Mouse (Mus musculus): ENCODE results near the gene Dram1.

The Dram1 gene

DNA sequence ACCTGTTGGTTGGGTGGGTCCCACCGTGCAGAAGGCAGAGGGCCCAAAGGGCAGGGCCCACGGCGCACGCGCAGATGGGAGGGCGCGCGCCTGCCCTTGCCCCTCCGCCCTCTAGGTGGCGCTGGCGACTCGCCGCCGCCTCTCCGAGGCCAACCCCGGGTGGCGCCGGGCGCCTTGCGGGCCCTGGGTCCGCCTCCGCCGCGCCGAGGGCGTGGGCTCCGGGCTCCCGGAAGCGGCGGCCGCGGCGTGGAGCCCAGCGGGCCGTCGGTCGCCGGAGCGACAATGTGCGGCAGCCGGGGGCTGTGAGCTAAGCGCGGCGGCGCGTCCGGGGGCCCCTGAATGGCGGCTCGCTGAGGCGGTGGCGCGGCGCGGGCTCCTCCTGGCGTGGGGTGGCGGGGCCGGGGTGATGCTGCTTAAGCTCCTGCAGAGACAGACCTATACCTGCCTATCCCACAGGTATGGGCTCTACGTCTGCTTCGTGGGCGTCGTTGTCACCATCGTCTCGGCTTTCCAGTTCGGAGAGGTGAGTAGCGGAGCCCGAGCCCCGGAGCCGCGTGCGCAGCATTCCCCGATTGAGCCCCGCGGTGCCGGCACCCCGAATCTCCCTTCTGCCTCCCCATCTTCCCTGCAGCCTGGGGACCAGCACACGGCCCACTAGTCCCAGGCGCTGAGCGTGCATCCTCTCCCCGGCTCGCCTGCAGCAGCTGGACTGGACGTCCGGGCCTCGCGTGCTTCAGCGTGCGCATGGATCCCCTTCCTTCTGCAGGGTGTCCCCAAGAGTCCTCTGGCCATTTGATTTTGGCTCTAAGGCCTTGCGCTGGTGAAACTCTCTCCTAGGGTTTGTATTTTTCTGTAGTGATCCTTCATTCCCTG is at the start of gene Dram1, which contains the start of gene Gnptab:
Gene Dram1, minus strand, starts transcription at position 68 of the 873 bp plus-strand sequence.
Gene Gnptab, plus strand, starts transcription at position 120 of the 873 bp plus-strand sequence.
- DNase-seq (ENCODE audit: low spot score) = peak; percentile 91

GRCm38 (mm10) chr10:88427998-88428397 is 49.1 kb upstream of the Dram1 start:
- DNase-seq (ENCODE audit: low spot score) = peak; percentile 59

DNA sequence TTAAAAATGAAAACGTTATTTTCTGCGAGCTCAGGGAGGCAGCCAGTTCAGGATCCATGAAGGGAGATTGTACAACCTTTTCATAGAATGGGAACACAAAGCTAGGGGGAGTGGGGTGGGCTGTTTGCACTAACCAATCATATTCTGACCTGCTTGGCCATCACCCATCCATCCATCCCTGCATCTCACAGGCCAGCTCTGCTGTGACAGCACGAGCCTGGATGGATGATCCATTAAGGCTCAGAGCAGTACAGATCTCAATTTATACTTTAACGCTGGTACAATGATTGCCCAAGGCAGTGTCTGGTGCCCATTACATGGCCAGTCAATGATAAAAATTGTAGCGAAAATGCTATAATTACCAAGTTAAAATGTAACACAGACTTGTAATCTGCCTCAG is 48.0 kb upstream of the Dram1 start:
- no peak for DNase-seq (ENCODE audit: low spot score)

DNA sequence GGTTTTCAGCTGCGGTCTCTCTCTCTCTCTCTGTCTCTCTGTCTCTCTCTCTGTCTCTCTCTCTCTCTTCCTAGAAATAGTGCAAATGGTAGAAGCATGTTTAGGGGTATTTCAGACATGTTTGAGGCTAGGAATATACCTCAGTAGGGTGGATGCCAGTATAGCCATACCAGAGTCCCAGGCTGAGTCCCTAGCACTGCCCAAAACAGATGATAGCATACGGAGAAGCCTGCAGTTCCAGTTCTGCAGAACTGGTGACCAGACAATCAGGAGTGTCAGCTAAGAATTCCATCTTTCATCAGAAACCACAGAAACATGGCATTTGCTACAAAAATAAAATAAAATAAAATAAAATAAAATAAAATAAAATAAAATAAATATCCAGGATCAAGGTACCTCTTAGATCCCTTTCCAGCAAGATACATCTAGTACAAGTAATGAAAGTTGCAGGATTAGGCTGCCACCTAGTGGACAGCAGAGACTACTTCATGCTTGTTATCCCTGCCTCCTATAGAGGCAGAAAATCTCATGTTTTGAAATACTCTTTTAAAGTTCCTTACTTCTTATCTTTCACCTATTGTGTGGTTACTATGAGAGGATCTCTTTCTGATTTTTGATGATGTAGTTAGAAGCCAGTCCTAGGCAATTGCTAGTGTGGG is 47.4 kb upstream of the Dram1 start:
- peak; percentile 53 for DNase-seq (ENCODE audit: low spot score)

GRCm38 (mm10) chr10:88420655-88421435 is 42.0 kb upstream of the Dram1 start:
- DNase-seq (ENCODE audit: low spot score) = no peak

- DNase-seq (ENCODE audit: low spot score) = no peak
Observed at GRCm38 (mm10) chr10:88420141-88420541, 41.3 kb upstream of the Dram1 start.

DNA sequence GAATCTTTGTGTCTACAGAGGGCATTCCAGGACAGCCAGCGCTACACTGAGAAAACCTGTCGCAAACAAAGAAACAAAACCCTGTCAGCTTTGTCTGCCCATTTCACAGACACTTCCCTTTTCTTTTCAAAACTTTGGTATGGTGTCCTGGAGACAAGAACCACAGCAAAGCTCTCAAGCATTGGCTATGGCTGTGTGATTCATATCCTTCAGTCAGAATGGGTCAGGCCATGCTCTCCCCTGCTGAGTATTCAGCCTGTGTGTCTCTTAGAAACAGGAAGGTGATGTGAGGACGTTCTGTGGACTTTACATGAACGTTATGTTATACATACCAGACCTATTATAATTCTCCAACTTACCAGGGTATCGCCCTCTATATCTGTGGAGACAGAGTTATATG is 38.8 kb upstream of the Dram1 start:
- DNase-seq (ENCODE audit: low spot score) = no peak

DNA sequence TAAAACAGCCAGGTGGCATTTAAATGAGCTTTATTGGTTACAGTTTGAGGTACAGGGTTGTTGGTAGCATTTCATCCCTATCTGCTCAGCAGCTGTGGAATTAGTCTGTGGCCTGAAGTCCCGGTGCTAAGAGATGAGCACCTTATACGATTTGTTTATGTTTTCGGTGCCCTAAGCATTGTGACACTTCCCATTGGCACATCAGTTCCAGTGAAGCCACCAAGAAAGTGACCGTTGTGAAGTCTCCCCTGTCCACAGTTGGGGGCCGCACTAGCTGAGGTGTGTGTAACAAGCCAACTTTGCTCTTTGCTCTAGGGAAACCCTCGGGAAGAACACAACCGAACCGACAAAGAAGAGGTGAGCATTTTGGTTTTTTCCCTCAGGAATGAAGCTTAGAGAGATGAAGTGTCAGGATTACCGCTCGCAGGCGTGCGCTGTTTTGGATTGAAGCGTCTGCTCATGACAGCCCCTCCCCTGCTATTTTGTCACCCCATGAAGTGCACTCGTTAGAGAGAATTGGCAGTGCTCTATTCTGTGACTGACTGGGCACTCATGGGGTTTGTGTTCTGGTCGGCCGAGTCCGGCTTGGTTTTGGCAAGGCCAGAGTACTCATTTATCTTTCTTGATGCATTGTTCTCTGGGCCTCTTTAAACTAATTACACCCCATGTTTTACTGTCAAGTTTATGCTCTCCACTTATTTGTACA is 33.6 kb upstream of the Dram1 start:
- no peak for DNase-seq (ENCODE audit: low spot score)

DNA sequence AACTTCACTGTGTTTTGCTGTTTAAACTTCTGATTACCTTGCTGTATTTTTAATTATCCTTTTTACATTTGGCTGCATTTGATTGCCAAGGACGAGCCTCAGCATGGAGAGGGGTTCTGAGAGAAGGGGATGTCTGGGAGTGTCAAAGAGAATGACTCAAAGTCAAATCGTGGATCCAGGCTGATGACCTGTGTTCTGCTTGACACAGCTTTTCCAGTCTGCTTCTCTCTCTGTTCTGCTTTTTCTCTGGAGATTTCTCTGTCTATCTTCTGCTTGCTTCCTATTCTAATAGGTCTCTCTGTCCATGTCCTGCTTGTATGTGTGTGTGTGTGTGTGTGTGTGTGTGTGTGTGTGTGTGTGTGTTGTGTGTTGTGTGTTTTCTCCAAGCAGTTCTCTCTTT is 30.9 kb upstream of the Dram1 start:
- DNase-seq (ENCODE audit: low spot score) = no peak

GRCm38 (mm10) chr10:88407875-88408631 is 29.2 kb upstream of the Dram1 start:
- DNase-seq (ENCODE audit: low spot score) = no peak

DNA sequence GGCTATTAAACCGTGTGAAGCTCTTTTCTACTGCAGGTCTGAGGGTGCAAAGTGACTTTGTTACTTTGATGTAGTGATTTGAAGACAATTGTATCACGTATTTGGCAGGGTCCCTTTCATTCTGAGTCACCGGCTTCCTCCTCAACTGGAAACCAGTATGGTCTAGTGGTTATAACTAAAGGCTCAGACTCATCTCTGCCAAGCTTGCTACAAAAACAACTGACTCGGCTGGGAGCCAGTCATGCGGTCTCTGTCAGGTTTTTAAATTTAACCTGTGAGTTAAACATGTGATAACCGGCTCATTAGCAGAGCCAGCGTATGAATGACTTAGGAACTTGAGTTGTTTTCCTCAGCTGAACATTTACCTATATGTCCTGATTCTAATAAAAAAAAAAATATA is 26.9 kb upstream of the Dram1 start:
- DNase-seq (ENCODE audit: low spot score) = peak; percentile 37

GRCm38 (mm10) chr10:88404220-88404619 is 25.3 kb upstream of the Dram1 start:
- no peak for DNase-seq (ENCODE audit: low spot score)

DNA sequence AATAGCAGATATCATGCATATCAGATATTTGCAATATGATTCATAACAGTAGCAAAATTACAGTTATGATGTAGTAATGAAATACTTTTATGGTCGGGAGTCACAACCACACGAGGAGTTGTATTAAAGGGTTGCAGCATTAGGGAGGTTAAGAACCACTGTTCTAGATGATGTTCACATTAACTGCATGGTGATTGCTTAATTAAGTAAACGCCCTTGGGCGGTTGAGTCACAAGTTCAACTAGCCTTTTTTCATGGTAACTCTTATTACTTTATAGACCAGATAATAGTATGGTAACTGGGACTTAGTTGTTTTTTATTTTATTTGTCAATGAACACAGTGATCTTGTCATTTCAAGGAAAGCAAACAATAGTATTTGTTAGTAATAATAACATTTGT is 24.1 kb upstream of the Dram1 start:
- DNase-seq (ENCODE audit: low spot score) = no peak

DNA sequence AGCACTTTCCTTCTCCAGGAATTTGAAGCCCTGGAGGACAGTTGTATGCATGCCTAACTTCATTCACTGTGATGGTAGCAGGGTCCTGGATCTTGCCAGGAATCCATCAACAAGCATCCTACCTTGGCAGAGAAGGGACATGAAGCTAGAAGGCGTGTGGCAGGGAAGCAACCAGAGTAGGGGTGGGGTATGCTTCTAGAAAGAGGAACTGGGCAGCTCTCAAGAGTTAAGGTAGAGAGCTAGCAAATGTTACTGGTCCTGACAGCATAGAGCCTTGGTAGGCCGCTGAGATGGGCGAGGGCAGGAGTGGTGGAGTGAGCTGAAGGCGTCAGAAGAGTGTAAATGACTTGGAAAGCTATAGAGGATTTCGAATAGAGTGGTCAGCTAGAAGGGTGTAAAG is 20.4 kb upstream of the Dram1 start:
- no peak for DNase-seq (ENCODE audit: low spot score)

DNA sequence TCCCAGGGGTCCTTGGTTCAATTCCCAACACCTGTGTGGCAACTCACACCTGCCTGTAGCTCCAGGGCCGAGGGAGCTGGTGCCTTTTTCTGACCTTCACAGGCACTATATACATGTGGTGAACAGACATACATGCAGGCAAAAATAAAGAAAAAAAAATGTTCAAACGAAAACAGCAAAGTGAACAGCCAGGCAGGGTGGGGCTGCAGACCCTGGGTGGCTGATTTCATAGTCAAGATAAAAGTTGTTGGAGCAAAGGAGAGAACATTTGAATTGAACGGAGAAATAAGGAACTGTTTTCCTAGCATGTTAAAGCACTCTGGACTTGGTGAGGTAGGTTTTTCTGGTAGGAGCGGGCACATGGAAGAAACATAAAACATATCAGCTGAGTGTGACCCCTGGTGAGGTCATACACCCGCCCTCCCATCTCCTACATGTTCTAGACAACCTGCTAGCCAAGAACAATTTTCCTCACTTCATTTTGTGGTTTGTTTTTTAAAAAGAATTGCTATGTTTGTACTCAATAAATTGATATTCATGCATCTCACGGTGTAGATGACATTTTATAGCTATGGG is 19.9 kb upstream of the Dram1 start:
- no peak for DNase-seq (ENCODE audit: low spot score)

DNA sequence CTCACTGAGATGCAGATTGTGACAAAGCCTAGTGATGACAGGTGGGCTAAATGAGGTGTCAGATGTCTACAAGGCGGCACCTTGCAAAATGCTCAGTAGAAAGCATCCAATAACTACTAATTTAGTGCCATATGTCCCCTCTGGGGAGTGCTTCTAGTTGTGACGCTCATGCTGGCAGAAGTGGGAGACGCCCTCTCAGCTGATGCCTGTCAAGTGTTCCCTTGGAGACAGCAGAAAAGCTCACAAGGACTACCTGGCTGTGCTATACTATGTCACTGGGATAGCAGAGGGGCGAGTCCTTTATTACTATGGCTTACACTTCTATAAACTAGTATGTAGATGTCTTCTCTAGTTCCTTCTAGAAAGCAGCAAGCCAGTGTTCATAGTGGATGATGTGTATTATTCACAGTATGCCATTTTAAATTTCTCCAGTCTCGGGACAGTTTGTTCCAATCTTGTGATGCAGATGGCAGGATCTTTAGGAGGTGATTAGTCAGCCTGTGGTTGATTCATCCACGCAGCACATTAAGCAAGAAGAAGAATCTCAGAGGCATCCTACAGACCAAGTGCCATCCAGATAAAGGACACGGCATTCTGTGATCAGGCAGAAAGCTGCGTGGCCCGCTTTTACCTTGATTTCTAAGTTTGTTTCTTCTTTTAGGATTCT is 13.4 kb upstream of the Dram1 start:
- no peak for DNase-seq (ENCODE audit: low spot score)

GRCm38 (mm10) chr10:88391495-88391894 is 12.6 kb upstream of the Dram1 start:
- no peak for DNase-seq (ENCODE audit: low spot score)

DNA sequence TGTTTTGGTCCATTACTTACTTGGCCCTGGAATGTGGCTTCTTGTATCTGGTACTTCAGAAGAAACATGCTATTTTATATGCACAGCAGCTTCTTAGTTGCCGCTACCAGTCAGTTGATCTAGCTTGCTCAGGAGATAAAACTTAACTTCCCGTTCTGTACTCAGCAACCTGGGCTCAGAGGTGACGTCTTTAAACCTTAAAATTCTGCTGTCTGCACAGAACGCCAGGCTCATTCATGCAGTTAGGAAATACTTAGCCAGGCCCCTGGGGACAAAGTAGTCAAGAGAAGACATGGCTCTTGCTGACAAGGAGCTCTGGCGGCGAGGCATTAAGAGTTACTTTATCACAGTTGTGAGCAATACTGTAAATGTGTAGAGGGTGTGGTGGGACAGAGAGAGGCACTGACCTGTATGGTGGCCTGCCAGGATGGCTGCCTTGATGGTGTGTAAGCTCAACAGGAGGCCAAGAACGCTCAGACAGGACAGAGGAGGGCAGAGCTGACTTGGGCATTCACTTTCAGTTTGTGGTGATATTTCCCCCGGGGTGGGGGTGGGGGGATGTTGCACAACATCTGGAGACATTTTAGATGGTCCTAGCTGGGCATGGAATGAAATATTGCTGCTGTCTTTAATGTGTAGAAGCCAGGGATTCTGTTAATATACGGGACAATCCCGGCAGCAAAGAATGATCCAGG is 11.4 kb upstream of the Dram1 start:
- DNase-seq (ENCODE audit: low spot score) = no peak

DNA sequence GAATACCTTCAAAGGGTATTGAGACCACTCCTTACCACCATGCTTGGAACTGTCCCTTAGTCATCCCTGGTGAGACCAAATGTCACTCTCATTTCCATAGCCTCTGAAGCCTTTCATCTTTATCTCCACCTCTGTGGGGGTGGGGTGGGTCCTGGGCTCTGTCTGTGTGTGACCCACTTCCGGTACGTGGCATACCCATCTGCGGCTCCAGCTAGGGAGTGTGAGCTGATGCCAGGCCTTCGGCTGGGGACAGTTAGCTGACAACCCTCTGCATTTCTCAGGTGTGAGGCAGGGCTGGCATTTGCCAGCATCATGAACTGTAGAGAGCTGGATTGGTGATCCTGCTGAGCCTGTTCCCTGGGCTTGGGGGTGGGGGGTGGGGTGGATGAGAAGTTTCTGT is 10.7 kb upstream of the Dram1 start:
- DNase-seq (ENCODE audit: low spot score) = peak; percentile 84

DNA sequence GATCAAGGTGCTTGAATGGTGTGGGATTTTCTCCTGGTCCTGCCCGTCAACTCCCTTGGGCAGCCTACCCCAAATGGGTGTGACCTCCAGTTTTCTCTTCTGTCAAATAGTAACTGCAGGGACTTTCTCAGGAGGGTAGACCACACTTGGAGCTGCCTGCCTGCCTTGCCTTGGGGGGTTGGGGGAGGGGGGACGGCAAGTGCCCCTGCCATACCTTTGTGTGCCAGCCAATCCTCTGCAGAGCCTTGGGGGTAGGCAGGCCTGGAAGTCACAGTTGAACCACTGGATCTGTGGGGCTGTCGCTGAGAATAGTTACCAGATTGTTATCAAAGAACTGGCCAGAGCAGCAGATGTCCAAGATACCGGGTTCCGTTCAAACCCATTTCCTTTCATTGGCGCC is 7.4 kb upstream of the Dram1 start:
- DNase-seq (ENCODE audit: low spot score) = no peak

Data from T-cell, adult 2 months (primary cell).